Mouse (Mus musculus) ES-Bruce4 (cell line): ENCODE data around the gene Nacc2. TPM values are rescaled to one million over a fixed set of nuclear protein-coding genes. Genes with fewer than 3 reads are reported as not detected.

Source experiments
- H3K27ac ChIP-seq: 2 replicates; pipeline ENCODE4 v1.5.1; 2012; ENCODE audit warnings: low read length, inconsistent platforms; ENCODE audit not compliant: insufficient read depth
- H3K27me3 ChIP-seq: 2 replicates; pipeline ENCODE4 v1.6.1; 2012; ENCODE audit warnings: mild to moderate bottlenecking, low read length, inconsistent platforms; ENCODE audit not compliant: control insufficient read depth, poor library complexity, insufficient read depth, severe bottlenecking
- H3K36me3 ChIP-seq: 2 replicates; pipeline ENCODE4 v1.6.1; 2012; ENCODE audit warnings: inconsistent platforms, mild to moderate bottlenecking, low read length, moderate library complexity; ENCODE audit not compliant: control insufficient read depth, poor library complexity, insufficient read depth, severe bottlenecking
- H3K4me1 ChIP-seq: one replicate; pipeline ENCODE4 v1.8.1; 2011; ENCODE audit warnings: low read length; ENCODE audit not compliant: control insufficient read depth, insufficient read depth
- H3K4me3 ChIP-seq: 2 replicates; pipeline ENCODE4 v1.5.1; 2011; ENCODE audit warnings: low read depth, mild to moderate bottlenecking, low read length
- H3K9ac ChIP-seq: 2 replicates; pipeline ENCODE4 v1.6.1; 2012; ENCODE audit warnings: low read depth, mild to moderate bottlenecking, inconsistent platforms; ENCODE audit not compliant: poor library complexity, severe bottlenecking
- H3K9me3 ChIP-seq: replicated peaks from 2 replicates; pipeline ENCODE4 v1.6.1; 2012; ENCODE audit warnings: mild to moderate bottlenecking, low read length, inconsistent platforms; ENCODE audit not compliant: control insufficient read depth, poor library complexity, insufficient read depth, severe bottlenecking
- CTCF ChIP-seq: IDR thresholded peaks from one replicate; pipeline ENCODE4 v1.8.1; 2011; ENCODE audit warnings: low read depth, low read length
- EP300 ChIP-seq: IDR thresholded peaks from 2 replicates; pipeline ENCODE4 v1.6.1; 2011; ENCODE audit warnings: low read depth, low read length; ENCODE audit not compliant: insufficient read depth
- POLR2A ChIP-seq: IDR thresholded peaks from one replicate; pipeline ENCODE4 v1.8.1; 2011; ENCODE audit warnings: low read length; ENCODE audit not compliant: insufficient read depth
- polyA plus RNA-seq: library from polyadenylated mRNA; stranded (reverse); fragments of >200 nt; gene quantifications from 2 replicates; pipeline ENCODE4 v1.2.4, GENCODE M21; 2011; ENCODE audit warnings: low read depth; ENCODE audit not compliant: missing spikeins, insufficient read depth, insufficient read length

Gene Nacc2
- polyA plus RNA-seq, 1 experiment, result 4.0 TPM

DNA sequence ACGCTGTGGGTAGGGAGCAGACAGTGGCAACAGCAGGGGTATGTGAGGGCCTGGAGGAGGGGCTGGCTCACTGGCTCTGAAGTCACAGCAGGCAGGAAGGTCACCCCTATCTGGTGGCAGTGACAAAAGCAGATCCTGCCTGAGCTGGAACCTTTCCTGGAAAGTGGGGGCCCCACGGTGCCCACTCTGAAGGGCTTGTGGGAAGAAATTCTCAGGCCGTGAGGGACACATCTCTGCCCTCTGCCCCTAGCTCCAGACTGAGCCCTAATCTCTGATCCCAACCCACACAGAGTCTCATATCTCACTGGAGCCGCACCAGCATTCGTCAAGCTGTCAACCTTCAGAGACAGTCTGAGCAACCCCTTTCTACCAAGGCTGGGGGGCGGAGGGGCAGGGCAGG is 85.6 kb downstream of the Nacc2 start:
- no peak for TF ChIP-seq CTCF
- TF ChIP-seq POLR2A, result no peak
- TF ChIP-seq EP300, result no peak
- H3K9me3 ChIP-seq, result no peaks in the 10 kb centered on the region
- H3K4me1 ChIP-seq, result no peaks in the 10 kb centered on the region
- H3K4me3 ChIP-seq, result no peak overlapping the region
- no peaks in the 10 kb centered on the region for H3K27me3 ChIP-seq
- H3K9ac ChIP-seq, result no peak overlapping the region
- no peaks in the 10 kb centered on the region for H3K36me3 ChIP-seq
- H3K27ac ChIP-seq, result no peak overlapping the region

DNA sequence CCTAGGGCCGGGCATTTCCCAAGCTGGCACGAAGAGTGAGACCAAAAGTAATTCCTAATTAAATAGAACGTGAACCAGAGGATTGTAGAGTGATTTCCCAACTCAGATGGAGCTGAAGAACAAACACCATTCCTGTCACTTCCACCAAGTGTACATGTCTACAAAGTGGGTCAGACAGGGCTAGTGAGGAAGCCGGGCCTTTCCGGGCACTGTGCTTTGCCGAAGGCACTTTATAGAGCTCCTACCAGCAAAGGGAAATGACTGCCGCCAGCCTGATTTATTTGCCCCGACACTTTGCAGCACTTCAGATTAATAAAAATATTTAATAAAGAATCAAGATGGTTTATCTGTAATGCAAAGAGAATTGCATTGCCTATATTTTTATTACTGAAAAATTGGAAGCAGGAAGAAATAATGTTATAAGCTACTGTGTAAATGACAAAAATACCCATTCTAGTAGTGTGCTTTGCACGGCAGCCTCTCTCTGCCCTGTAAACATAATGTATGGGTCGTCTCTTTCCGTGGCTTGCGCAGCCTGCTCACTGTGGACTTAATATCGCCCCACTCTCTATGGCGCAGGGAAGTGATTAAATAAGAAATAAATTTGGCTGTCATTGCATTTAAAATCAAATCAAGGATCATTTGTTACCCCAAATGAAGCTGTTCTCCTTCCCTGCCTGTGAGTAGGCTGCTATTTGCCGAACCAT is 88.5 kb downstream of the Nacc2 start:
- Histone ChIP-seq H3K27me3 (no peaks in the 10 kb centered on the region), H3K4me1 (no peaks in the 10 kb centered on the region), H3K27ac (no peak overlapping the region), H3K36me3 (no peaks in the 10 kb centered on the region), H3K4me3 (no peak overlapping the region), H3K9ac (no peak overlapping the region), H3K9me3 (no peaks in the 10 kb centered on the region)
- TF ChIP-seq POLR2A, result no peak
- no peak for TF ChIP-seq EP300

DNA sequence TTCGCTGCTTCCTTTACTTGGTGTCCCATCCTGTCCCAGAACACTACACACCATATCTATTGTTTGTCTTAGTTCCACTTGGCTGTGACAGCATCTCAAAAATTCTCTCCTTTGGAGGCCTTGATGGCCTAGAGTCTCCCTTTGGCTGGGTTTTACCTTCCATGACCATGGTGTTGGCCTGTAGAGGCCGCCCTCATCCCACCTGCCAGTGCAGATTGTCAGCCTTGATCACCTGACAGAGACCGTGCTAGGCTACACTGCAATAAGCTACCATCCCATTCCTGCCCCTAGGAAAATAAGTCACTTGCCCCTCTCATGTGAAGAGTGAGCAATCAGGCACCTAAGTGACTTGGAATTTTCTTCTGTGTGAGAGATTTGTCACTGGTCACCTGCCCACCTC is 92.7 kb downstream of the Nacc2 start:
- H3K9me3 ChIP-seq, result no peaks in the 10 kb centered on the region
- no peak overlapping the region for H3K4me3 ChIP-seq
- no peak overlapping the region for H3K9ac ChIP-seq
- H3K27me3 ChIP-seq, result no peaks in the 10 kb centered on the region
- TF ChIP-seq CTCF, result peak; percentile 83
- no peak for TF ChIP-seq POLR2A
- H3K36me3 ChIP-seq, result no peaks in the 10 kb centered on the region
- no peaks in the 10 kb centered on the region for H3K4me1 ChIP-seq
- H3K27ac ChIP-seq, result no peak overlapping the region

DNA sequence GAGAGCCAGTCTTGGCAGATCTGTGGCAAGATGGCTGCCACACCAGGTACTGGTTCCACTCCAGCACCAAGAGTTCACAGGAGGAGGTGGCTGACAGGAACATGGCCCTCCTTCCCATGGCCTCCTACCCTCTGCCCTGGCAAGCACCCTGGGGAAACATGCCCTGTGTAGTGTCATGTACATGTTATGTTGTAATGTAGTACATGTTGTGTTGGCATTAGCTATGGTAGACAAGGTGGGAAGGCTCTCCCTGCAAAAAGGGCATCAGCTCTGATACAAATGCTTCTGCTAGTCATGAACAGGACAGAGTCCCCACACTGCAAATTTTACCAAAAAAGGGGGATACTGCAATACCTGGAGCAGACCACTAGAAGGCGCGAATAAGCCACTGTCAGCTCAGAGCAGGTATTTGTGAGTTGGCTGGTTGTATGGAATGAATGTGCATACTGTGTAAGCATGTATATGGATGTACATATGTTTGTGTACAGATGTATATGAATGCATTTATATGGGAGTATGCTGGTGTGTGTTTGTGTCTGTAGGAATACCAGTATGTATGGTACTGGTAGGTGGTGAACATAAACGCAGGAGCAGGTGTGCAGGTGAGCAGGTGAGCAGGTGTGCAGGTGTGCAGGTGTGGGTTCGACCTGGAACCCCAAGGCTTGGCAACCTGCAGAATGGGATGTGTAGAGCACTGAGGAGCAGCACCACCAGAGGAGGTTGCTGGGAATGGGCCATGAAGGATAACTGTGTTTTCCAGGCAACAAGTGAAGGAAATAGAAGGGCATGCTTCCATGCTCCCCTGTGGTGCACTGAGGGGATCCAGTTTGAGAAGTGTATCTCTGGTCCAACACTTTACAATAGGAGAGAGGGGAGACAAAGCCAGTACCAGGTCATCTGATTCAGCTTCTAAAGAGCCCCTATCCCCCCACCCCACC is 98.6 kb downstream of the Nacc2 start:
- Histone ChIP-seq H3K4me3 (no peak overlapping the region), H3K27me3 (no peaks in the 10 kb centered on the region), H3K4me1 (no peaks in the 10 kb centered on the region), H3K9me3 (no peaks in the 10 kb centered on the region), H3K9ac (no peak overlapping the region), H3K27ac (no peak overlapping the region), H3K36me3 (no peaks in the 10 kb centered on the region)
- TF ChIP-seq CTCF (peak; percentile 3), POLR2A (no peak)

DNA sequence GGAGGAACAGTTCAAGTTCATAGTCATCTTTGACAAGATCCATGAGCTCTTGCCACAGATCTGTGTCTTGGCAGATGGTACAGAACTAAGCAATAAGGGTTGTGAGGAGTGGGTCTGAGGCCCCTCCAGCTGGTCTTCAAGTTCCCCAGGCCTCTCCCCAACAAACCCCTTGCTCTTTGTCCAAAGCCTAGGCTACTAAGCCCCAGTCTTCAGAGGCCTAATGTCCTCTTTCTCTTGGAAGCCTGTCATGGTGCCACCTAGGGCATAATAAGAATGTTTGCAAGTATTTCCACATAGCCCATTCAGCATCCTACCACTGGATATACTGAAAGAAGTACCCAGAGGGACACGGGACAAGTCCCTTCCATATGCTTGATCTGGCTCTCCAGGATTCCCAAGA is 100.4 kb downstream of the Nacc2 start:
- no peaks in the 10 kb centered on the region for H3K4me1 ChIP-seq
- H3K4me3 ChIP-seq, result no peak overlapping the region
- no peak overlapping the region for H3K9ac ChIP-seq
- no peaks in the 10 kb centered on the region for H3K27me3 ChIP-seq
- H3K27ac ChIP-seq, result no peak overlapping the region
- H3K9me3 ChIP-seq, result no peaks in the 10 kb centered on the region
- TF ChIP-seq CTCF, result no peak
- TF ChIP-seq POLR2A, result no peak
- TF ChIP-seq EP300, result no peak
- no peaks in the 10 kb centered on the region; the same call in 1 of the 2 replicates for H3K36me3 ChIP-seq

DNA sequence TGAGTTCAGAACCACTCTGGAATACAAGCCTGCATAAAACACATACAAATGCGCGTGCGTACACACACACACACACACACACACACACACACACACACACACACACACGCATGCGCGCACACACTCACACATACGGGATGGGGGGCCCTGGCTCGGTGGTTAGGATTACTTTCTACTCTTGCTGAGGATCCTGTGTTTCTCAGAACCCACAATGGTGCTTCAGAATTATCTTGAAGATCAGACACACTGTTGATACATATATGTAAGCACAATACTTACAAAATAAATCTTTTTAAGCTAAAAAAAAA is 100.8 kb downstream of the Nacc2 start:
- Histone ChIP-seq H3K9me3 (no peaks in the 10 kb centered on the region), H3K36me3 (no peaks in the 10 kb centered on the region; the same call in 1 of the 2 replicates), H3K27ac (0 out of 2 replicates have a peak overlapping the region, but pooled peaks have one; percentile 9), H3K9ac (peak overlapping the region; percentile 12; the same call in 1 of the 2 replicates), H3K27me3 (no peaks in the 10 kb centered on the region), H3K4me3 (peak overlapping the region; percentile 77), H3K4me1 (no peaks in the 10 kb centered on the region)
- TF ChIP-seq POLR2A (no peak), EP300 (no peak), CTCF (no peak)
